Mouse (Mus musculus) 416B (cell line): ENCODE data around the gene Mov10.

Experiments used
- DNase-seq: peaks from one replicate; pipeline ENCODE4 v3.0.0; 2011; ENCODE audit warnings: low read depth

Gene Mov10

GRCm38 (mm10) chr3:104805539-104805938 is 12.8 kb downstream of the Mov10 start:
- DNase-seq, result no peak

GRCm38 (mm10) chr3:104804312-104804711 is 14.1 kb downstream of the Mov10 start:
- DNase-seq, result no peak

- no peak for DNase-seq
Observed at GRCm38 (mm10) chr3:104801481-104801880, 16.9 kb downstream of the Mov10 start.

GRCm38 (mm10) chr3:104800681-104801080 is 17.7 kb downstream of the Mov10 start:
- DNase-seq, result no peak

- DNase-seq, result no peak
Observed at GRCm38 (mm10) chr3:104796430-104797082, 21.8 kb downstream of the Mov10 start.

- peak; percentile 72 for DNase-seq
Observed at GRCm38 (mm10) chr3:104795661-104796340, 22.6 kb downstream of the Mov10 start.

GRCm38 (mm10) chr3:104794953-104795470 is 23.4 kb downstream of the Mov10 start:
- DNase-seq, result no peak

- DNase-seq, result peak; percentile 98
Observed at GRCm38 (mm10) chr3:104793871-104794828, 24.2 kb downstream of the Mov10 start.

- peak; percentile 65 for DNase-seq
Observed at GRCm38 (mm10) chr3:104792360-104793270, 25.7 kb downstream of the Mov10 start.

GRCm38 (mm10) chr3:104791671-104792070 is 26.7 kb downstream of the Mov10 start:
- no peak for DNase-seq

GRCm38 (mm10) chr3:104791017-104791416 is 27.3 kb downstream of the Mov10 start:
- no peak for DNase-seq

- DNase-seq, result peak; percentile 88
Observed at GRCm38 (mm10) chr3:104790401-104790937, 27.9 kb downstream of the Mov10 start.

- DNase-seq, result no peak
Observed at GRCm38 (mm10) chr3:104789822-104790221, 28.5 kb downstream of the Mov10 start.

- DNase-seq, result no peak
Observed at GRCm38 (mm10) chr3:104789312-104789605, 29.1 kb downstream of the Mov10 start.

- peak; percentile 87 for DNase-seq
Observed at GRCm38 (mm10) chr3:104788561-104789311, 29.6 kb downstream of the Mov10 start.

GRCm38 (mm10) chr3:104788075-104788474 is 30.3 kb downstream of the Mov10 start, which contains the start of gene Rhoc:
TSS of gene Rhoc (plus strand) at chr3:104788375.
- DNase-seq, result no peak

- no peak for DNase-seq
Observed at GRCm38 (mm10) chr3:104785284-104785683, 33.1 kb downstream of the Mov10 start.

GRCm38 (mm10) chr3:104783971-104784500 is 34.3 kb downstream of the Mov10 start:
- no peak for DNase-seq

GRCm38 (mm10) chr3:104782061-104782681 is 36.2 kb downstream of the Mov10 start:
- no peak for DNase-seq
